Mouse (Mus musculus) neural tube, embryonic 11.5 days (tissue): ENCODE measurements around the gene Rara. TPM values are rescaled to one million over a fixed set of nuclear protein-coding genes. Genes with fewer than 3 reads are reported as not detected.

Experiments
- ATAC-seq: fragments of 200-750 bp; cut with Nextera tagmentation; 2 replicates; pipeline ENCODE4 v1.8.0; 2017; ENCODE audit warnings: moderate number of reproducible peaks, mild to moderate bottlenecking, moderate TSS enrichment, moderate library complexity; ENCODE audit not compliant: insufficient read depth, low FRiP score, low TSS enrichment
- DNase-seq: peaks from one replicate; pipeline ENCODE4 v3.0.0-alpha.2; 2015; ENCODE audit warnings: low spot score
- H3K27ac ChIP-seq: fragments of 300-500 bp; sonication (generic); 2 replicates; pipeline ENCODE4 v1.5.1; 2014; ENCODE audit warnings: low read depth, mild to moderate bottlenecking, low read length
- H3K27me3 ChIP-seq: fragments of 300-500 bp; sonication (generic); 2 replicates; pipeline ENCODE4 v1.6.1; 2014; ENCODE audit warnings: mild to moderate bottlenecking, low read length, mixed read lengths; ENCODE audit not compliant: control insufficient read depth, insufficient read depth
- H3K36me3 ChIP-seq: fragments of 300-500 bp; sonication (generic); 2 replicates; pipeline ENCODE4 v1.6.1; 2014; ENCODE audit warnings: mild to moderate bottlenecking, low read length, moderate library complexity, mixed read lengths; ENCODE audit not compliant: control insufficient read depth, insufficient read depth
- H3K4me1 ChIP-seq: fragments of 300-500 bp; sonication (generic); 2 replicates; pipeline ENCODE4 v1.6.1; 2014; ENCODE audit warnings: low read length, mixed read lengths; ENCODE audit not compliant: control insufficient read depth, insufficient read depth
- H3K4me2 ChIP-seq: fragments of 300-500 bp; sonication (generic); 2 replicates; pipeline ENCODE4 v1.6.1; 2014; ENCODE audit warnings: low read depth, mild to moderate bottlenecking, moderate library complexity
- H3K4me3 ChIP-seq: fragments of 300-500 bp; sonication (generic); 2 replicates; pipeline ENCODE4 v1.5.1; 2014; ENCODE audit warnings: low read depth, low read length
- H3K9ac ChIP-seq: fragments of 300-500 bp; sonication (generic); 2 replicates; pipeline ENCODE4 v1.6.1; 2014; ENCODE audit warnings: mild to moderate bottlenecking, low read length
- H3K9me3 ChIP-seq: fragments of 300-500 bp; sonication (generic); 2 replicates; pipeline ENCODE4 v1.6.1; 2016; ENCODE audit warnings: low read length; ENCODE audit not compliant: control insufficient read depth
- WGBS: fragments of 180-500 bp; shearing (Covaris S2); extraction: QIAGEN DNeasy Blood & Tissue Kit; methylation state at CpG from one replicate; pipeline ENCODE4 v1.1.7; 2014; 5-methylcytosine and 5-hydroxymethylcytosine counted together
- polyA plus RNA-seq: library from polyadenylated mRNA; unstranded; fragments of >200 nt; fragmentation: Nextera tagmentation; extraction: Ambion mirVana; gene quantifications from 2 replicates; pipeline ENCODE4 v1.2.1, GENCODE M21; 2014

Rara gene
- polyA plus RNA-seq, 1 experiment from 2014 or later, result 73.2 TPM

GRCm38 (mm10) chr11:98925868-98926311 is 1.7 kb upstream of the Rara start:
- peak overlapping the region; percentile 32; the same call in 1 of the 2 replicates for H3K9ac ChIP-seq
- H3K27ac ChIP-seq, result peak overlapping the region; percentile 63
- peak overlapping the region; percentile 27 for H3K4me2 ChIP-seq
- peak; percentile 84 for DNase-seq
- 3% methylated on average over 12 of the region's 12 CpGs for WGBS
- H3K36me3 ChIP-seq, result no peaks in the 10 kb centered on the region
- no peak overlapping the region for H3K4me3 ChIP-seq
- no peak for ATAC-seq
- no peaks in the 10 kb centered on the region for H3K9me3 ChIP-seq
- no peaks in the 10 kb centered on the region for H3K27me3 ChIP-seq
- H3K4me1 ChIP-seq, result peaks cover 58% of the 10 kb centered on the region

DNA sequence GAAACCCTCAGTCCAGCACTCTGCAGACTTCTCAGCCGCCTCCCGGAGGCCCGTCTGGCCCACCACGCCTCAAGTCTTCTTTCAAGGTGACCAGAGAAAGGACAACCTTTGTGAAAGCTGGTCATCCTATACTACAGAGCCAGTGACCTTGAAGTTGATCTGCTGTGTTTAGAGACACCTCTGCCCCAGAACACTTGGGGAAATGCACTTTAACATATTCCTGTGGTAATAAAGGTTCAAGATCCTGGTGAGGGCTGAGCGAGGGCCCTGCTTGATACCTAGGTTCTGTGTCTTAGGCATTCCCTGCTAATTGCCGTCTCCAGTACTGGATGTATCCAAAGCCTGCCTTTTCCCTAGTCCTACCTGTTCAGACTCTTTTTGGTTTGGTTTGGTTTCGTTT is 1.1 kb upstream of the Rara start:
- Histone ChIP-seq H3K27ac (peak overlapping the region; percentile 63), H3K4me3 (no peak overlapping the region), H3K4me1 (peaks cover 65% of the 10 kb centered on the region), H3K9ac (0 out of 2 replicates have a peak overlapping the region, but pooled peaks have one; percentile 32), H3K9me3 (no peaks in the 10 kb centered on the region), H3K27me3 (no peaks in the 10 kb centered on the region), H3K4me2 (no peak overlapping the region), H3K36me3 (no peaks in the 10 kb centered on the region)
- 58% methylated on average over 7 of the region's 7 CpGs for WGBS
- no peak for DNase-seq
- ATAC-seq, result no peak

GRCm38 (mm10) chr11:98928186-98928893 is 722 bp downstream of the Rara start:
- ATAC-seq (no peak), DNase-seq (no peak)
- H3K9ac ChIP-seq, result peak overlapping the region; percentile 76
- peak overlapping the region; percentile 88 for H3K4me2 ChIP-seq
- no peaks in the 10 kb centered on the region for H3K36me3 ChIP-seq
- H3K9me3 ChIP-seq, result no peaks in the 10 kb centered on the region
- 13% methylated on average over 12 of the region's 12 CpGs for WGBS
- H3K27ac ChIP-seq, result no peak overlapping the region
- peaks cover 83% of the 10 kb centered on the region for H3K4me1 ChIP-seq
- H3K27me3 ChIP-seq, result no peaks in the 10 kb centered on the region
- peak overlapping the region; percentile 59 for H3K4me3 ChIP-seq

DNA sequence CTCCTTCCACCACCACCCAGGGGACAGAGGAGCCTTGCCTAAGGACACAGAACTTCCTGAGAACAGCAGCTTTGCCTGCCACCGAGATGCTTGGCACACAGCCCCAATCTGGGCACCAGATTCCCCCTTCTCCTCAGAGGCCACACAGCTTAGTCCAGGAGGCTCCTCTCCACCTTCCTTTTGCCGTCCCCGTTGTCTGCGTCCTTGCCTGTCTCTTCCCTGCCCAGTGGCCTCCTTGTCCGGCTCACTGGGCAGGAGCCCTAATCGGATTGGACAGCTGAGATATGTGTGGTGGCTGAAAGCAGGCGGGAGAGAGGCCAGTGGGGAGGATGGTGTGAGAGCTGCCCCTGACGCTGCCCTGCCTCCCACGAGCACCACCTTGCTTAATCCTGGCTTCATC is 1.9 kb downstream of the Rara start:
- Histone ChIP-seq H3K9me3 (no peaks in the 10 kb centered on the region), H3K4me1 (peaks cover 80% of the 10 kb centered on the region), H3K4me2 (peak overlapping the region; percentile 88), H3K27me3 (no peaks in the 10 kb centered on the region), H3K27ac (peak overlapping the region; percentile 24; the same call in 1 of the 2 replicates), H3K36me3 (no peaks in the 10 kb centered on the region), H3K4me3 (peak overlapping the region; percentile 12), H3K9ac (peak overlapping the region; percentile 33)
- WGBS, result 11% methylated on average over 9 of the region's 9 CpGs
- ATAC-seq (no peak), DNase-seq (no peak)

DNA sequence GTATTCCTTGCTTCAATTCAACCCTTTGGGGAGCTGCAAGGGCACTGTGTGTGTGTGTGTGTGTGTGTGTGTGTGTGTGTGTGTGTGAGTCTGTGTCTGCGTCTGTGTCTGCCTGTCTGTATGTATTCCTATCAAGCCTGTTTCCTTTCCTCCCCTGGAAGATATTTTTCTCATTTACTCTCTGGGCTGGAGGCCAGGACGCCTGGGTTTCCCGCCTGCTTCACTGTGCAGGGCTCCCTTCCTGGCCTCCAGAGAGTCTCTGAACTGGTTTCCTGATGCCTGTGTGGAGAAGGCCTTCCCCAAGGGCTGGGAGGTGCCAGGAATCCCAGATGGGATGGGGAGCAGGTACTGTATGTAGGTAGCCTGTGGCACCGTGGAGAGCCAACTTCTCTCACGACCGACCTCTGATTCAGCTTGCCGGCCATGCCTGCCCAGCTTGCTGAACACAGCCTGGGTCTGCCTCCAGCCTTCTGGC is 2.5 kb downstream of the Rara start:
- peak overlapping the region; percentile 33; the same call in 1 of the 2 replicates for H3K9ac ChIP-seq
- H3K36me3 ChIP-seq, result no peaks in the 10 kb centered on the region
- no peaks in the 10 kb centered on the region for H3K27me3 ChIP-seq
- H3K4me1 ChIP-seq, result peaks cover 73% of the 10 kb centered on the region
- 0 out of 2 replicates have a peak overlapping the region, but pooled peaks have one; percentile 24 for H3K27ac ChIP-seq
- ATAC-seq (no peak), DNase-seq (no peak)
- no peak overlapping the region for H3K4me2 ChIP-seq
- 69% methylated on average over 7 of the region's 7 CpGs for WGBS
- no peak overlapping the region for H3K4me3 ChIP-seq
- H3K9me3 ChIP-seq, result no peaks in the 10 kb centered on the region

- ATAC-seq (no peak), DNase-seq (no peak)
- Histone ChIP-seq H3K4me2 (no peak overlapping the region), H3K9ac (no peak overlapping the region; the same call in 1 of the 2 replicates), H3K27me3 (no peaks in the 10 kb centered on the region), H3K27ac (0 out of 2 replicates have a peak overlapping the region, but pooled peaks have one; percentile 30), H3K9me3 (no peaks in the 10 kb centered on the region), H3K4me1 (peaks cover 67% of the 10 kb centered on the region), H3K36me3 (no peaks in the 10 kb centered on the region), H3K4me3 (no peak overlapping the region)
- 54% methylated on average over 10 of the region's 10 CpGs for WGBS
These were observed 3.3 kb downstream of the Rara start for GRCm38 (mm10) chr11:98930773-98931512.

DNA sequence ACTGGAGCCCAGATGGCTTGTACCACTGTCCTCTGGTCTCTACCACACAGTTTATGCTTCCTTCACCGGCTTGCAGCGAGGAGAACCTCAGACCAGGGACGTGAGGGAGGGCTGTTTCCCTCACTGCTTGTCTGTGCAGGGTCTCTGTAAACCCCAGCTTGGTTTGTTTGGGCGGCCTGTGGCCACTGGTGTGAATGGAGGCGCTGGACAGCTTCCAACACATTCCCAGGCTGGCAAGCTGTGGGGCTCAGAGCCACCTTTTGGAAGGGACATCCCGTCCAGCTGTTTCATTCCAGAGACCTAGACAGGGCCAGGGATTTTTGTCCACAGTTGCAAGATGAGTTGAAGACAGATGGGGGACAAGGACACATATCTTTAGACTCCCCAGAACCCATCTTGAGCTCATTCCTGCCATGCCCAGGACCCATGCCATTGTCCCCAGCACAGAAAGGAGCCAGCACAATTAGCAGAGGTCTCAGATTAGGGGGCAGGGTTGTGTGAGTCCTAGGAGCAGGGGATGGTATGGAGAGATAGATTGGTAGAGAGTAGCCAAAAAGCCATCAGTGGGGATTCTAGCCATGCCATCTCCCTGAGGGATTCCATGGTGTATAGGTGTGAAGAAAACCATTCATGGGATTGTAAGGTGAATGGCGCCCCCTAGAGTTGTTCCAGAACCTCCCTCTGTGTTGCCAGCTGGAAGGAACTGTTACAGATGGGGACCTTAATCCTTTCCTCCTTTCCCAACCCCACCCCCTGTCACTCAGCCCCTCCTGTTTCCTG is 4.1 kb downstream of the Rara start:
- DNase-seq, result no peak
- no peaks in the 10 kb centered on the region for H3K36me3 ChIP-seq
- H3K4me3 ChIP-seq, result no peak overlapping the region
- no peaks in the 10 kb centered on the region for H3K27me3 ChIP-seq
- no peak overlapping the region for H3K9ac ChIP-seq
- 30% methylated on average over 7 of the region's 7 CpGs for whole genome bisulfite sequencing
- peaks cover 69% of the 10 kb centered on the region for H3K4me1 ChIP-seq
- H3K27ac ChIP-seq, result peak overlapping the region; percentile 71; the same call in 1 of the 2 replicates
- H3K9me3 ChIP-seq, result no peaks in the 10 kb centered on the region
- H3K4me2 ChIP-seq, result no peak overlapping the region
- ATAC-seq, result no peak
